Comparison of ENCODE assay signal across 11 mouse cellular contexts in genomic region chr9:45592374-45592773, GRCm38 (mm10).
DNase-seq lines count a peak whose midpoint lies in the region; ATAC-seq lines count a peak whose summit lies in the region.
"Had no signal": no experiment of that assay in that cellular context is flagged by ENCODE, and none has a peak within 500 bp of the region (broad histone marks: within the 10 kb centered on the region; RNA-seq: fewer than 3 reads in every experiment).

No protein-coding gene starts in this region.

- no peak overlapping the region for H3K9ac ChIP-seq in forebrain, embryonic 15.5 days (replicated peaks)
- no peak overlapping the region for H3K9ac ChIP-seq in kidney, embryonic 16.5 days (replicated peaks; ENCODE audit: low read length)
- H3K9ac ChIP-seq: limb, embryonic 15.5 days had no signal

- intact Hi-C loops in left cerebral cortex, postnatal 10 days (cut with DNase I): no loop called here

- peak overlapping the region; percentile 78 for H3K27ac ChIP-seq in forebrain, embryonic 15.5 days (replicated peaks)
- no peak overlapping the region for H3K27ac ChIP-seq in kidney, embryonic 16.5 days (ENCODE audit: low read length)
- H3K27ac ChIP-seq: limb, embryonic 15.5 days; macrophage had no signal

- H3K4me2 ChIP-seq in forebrain, embryonic 15.5 days (replicated peaks): no peak overlapping the region
- no peak overlapping the region for H3K4me2 ChIP-seq in kidney, embryonic 16.5 days (replicated peaks; ENCODE audit: low read depth, low read length)
- H3K4me2 ChIP-seq: limb, embryonic 15.5 days had no signal

- peaks cover 24% of the 10 kb centered on the region for H3K4me1 ChIP-seq in forebrain, embryonic 15.5 days
- H3K4me1 ChIP-seq in kidney, embryonic 16.5 days (ENCODE audit: insufficient read depth, low read length): no peaks in the 10 kb centered on the region
- H3K4me1 ChIP-seq: limb, embryonic 15.5 days had no signal

- DNase-seq in frontal cortex, postnatal 25 days (ENCODE audit: low spot score in 2 of 2): no peak
- DNase-seq in left cerebral cortex, postnatal 10 days (ENCODE audit: extremely low spot score in 1 of 2, low spot score in 2 of 2): peak; percentile 38 to 50
- no peak for DNase-seq in thymus, postnatal 14 days
- no peak for DNase-seq in thymus, postnatal 0 days (ENCODE audit: low spot score)
- DNase-seq: gastrocnemius, postnatal 36 days had no signal

- 67% methylated on average over 9 of the region's 9 CpGs for WGBS in forebrain, embryonic 15.5 days
- 70% methylated on average over 9 of the region's 9 CpGs for WGBS in kidney, embryonic 16.5 days

- peak; percentile 49 for ATAC-seq in frontal cortex, adult (ENCODE audit: low TSS enrichment)
- peak; percentile 94 for ATAC-seq in cerebellum, adult (ENCODE audit: insufficient number of reproducible peaks, low FRiP score, low TSS enrichment)
- ATAC-seq in forebrain, embryonic 15.5 days (replicated peaks): peak; percentile 75
- no peak for ATAC-seq in kidney, embryonic 16.5 days (ENCODE audit: low FRiP score, low TSS enrichment)

- no peaks in the 10 kb centered on the region for H3K36me3 ChIP-seq in forebrain, embryonic 15.5 days
- H3K36me3 ChIP-seq in kidney, embryonic 16.5 days (ENCODE audit: insufficient read depth, low read length): no peaks in the 10 kb centered on the region
- H3K36me3 ChIP-seq: limb, embryonic 15.5 days had no signal

- H3K9me3 ChIP-seq in forebrain, embryonic 15.5 days: no peaks in the 10 kb centered on the region
- no peaks in the 10 kb centered on the region for H3K9me3 ChIP-seq in kidney, embryonic 16.5 days (ENCODE audit: low read length)
- H3K9me3 ChIP-seq: limb, embryonic 15.5 days had no signal

- H3K4me3 ChIP-seq in forebrain, embryonic 15.5 days: no peak overlapping the region
- no peak overlapping the region for H3K4me3 ChIP-seq in kidney, embryonic 16.5 days (ENCODE audit: low read length)
- H3K4me3 ChIP-seq: limb, embryonic 15.5 days had no signal

- H3K27me3 ChIP-seq in forebrain, embryonic 15.5 days: no peaks in the 10 kb centered on the region
- no peaks in the 10 kb centered on the region for H3K27me3 ChIP-seq in kidney, embryonic 16.5 days (ENCODE audit: insufficient read depth, low read length)

Comparison
In these comparisons a context has a peak if more than half of its experiments do, and no peak if none do; other contexts are left out.
1. DNase-seq: peak in left cerebral cortex, postnatal 10 days (2 of 2); none in frontal cortex, postnatal 25 days (0 of 2), thymus, postnatal 14 days (single experiment) and thymus, postnatal 0 days (single experiment).